Mouse (Mus musculus): ENCODE results near the gene Foxl1.
"Not testable (repeated sequence)": the region's sequence is repeated elsewhere in the genome, so short reads cannot be mapped to it uniquely, and the experiment has no call there.

Gene Foxl1

DNA sequence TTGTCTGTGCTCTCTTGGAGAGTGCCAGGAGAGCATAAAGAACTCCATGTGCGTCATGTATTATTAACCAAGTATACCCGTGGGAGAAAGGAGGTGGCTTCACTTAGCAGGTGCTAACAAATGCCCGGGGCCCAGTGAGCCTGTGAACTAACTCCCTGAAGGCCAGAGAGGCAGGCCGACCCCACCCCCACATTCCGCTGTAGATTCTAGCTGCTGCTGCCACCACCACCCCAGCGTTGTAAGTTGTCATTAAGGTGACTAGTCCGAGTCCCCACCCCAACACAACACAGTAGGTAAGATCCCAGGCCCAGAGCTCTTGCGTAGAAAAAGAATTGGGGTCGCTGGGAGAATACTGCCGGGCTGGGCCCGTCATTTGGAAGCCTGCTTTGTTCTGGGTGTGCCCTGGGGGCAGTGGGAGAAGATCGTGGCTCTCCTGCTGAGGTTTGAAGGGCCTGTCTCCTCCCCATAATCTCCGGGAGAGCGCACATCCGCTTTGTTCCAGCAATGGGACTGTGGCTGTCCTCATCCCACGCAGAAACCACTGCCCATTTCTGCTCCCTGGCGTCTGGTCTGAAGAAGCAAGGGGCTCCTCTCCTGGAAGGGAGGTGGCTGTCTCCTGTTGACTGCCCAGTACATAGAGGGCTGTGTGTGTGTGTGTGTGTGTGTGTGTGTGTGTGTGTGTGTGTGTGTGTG, 3.0 kb upstream of the Foxl1 start:
- DNase-seq (ENCODE audit: low spot score in 2 of 2) = no peak

DNA sequence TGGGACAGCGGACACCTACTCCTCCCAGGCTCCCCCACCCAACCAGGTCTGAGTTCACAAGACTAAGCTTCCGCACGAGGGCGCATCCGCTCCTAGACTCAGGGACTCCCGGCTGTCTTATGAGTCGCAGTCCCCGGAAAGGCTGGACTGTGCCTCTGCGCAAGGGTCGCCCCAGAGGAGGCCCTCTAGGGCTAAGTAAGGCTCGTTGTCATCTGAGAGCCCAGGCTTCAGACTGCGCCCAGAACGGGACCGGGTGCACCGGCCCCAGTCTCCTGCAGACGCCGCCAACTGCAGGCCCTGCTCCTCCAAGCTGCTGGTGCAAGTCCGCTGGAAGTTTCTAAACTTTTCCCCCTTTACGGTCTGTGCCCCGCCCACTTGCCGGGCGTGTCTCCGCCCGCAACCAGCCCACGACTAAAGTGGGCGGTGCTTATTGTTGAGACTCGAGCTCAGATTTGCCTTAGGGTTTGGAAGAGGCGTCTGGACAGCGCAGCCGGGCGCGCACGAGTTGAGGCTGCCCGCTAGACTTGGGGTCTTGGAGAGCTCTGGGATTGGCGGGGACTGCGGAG, 2.3 kb upstream of the Foxl1 start:
- peak; percentile 70 for DNase-seq (ENCODE audit: low spot score in 2 of 2)

DNA sequence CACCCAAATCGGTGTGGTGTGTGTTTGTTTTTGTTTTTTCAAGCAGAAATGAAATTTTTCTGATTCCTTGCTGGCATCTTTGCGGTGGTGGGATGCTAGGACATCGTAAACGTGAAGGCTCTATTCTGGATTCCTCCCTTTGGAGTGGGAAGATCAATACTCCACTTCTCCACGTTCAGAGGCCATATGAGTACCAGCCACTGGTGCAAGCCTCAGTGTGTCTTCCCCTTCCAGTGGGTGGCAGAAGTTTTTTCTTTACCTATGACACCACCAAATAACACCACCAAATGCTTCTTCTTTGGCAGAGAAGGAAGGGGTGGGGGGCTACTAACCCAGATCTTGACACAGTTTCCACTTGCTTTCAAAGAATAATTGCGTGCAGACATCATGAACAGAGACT, 1.5 kb upstream of the Foxl1 start:
- no peak for DNase-seq (ENCODE audit: low spot score in 2 of 2)

DNA sequence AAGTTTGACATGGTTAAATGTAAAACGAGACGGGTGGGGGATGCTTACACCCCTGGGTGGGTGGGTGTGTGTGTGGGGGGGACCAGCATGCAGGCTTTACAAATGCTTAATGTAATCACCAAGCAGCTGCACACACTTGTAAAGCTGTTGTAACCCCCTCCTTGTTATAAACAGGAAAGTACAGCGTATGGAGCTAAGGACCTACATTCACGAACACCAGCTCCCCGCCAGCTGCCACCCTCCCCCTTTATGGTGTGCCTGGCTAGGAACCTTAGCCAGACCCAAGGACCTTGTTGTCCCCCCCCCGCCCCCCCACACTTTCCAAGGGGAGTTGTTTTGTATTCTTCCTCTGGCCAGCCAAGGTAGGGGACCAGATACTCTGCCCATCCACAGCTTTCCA, 1.0 kb upstream of the Foxl1 start:
- no peak for DNase-seq (ENCODE audit: low spot score in 2 of 2)

DNA sequence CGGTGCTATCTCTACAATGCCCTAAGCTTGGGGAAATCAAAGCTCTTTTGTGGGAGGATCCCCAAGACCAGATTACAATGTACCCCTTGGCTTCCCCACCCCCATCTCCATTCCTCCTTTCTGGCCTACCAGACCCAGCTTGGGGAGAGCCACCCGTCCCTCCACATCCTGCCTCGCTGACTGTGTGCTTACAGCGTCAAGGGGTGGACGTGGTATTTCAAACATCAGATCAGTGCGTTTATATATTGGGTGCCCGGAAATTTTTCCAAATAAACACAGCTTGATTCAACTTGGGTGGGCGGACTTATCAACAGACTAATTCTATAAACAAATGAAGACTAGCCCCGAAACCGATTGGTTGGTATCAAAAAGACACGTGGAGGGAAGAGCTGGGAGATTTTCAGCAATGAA, 444 bp upstream of the Foxl1 start:
- no peak for DNase-seq (ENCODE audit: low spot score in 2 of 2)

DNA sequence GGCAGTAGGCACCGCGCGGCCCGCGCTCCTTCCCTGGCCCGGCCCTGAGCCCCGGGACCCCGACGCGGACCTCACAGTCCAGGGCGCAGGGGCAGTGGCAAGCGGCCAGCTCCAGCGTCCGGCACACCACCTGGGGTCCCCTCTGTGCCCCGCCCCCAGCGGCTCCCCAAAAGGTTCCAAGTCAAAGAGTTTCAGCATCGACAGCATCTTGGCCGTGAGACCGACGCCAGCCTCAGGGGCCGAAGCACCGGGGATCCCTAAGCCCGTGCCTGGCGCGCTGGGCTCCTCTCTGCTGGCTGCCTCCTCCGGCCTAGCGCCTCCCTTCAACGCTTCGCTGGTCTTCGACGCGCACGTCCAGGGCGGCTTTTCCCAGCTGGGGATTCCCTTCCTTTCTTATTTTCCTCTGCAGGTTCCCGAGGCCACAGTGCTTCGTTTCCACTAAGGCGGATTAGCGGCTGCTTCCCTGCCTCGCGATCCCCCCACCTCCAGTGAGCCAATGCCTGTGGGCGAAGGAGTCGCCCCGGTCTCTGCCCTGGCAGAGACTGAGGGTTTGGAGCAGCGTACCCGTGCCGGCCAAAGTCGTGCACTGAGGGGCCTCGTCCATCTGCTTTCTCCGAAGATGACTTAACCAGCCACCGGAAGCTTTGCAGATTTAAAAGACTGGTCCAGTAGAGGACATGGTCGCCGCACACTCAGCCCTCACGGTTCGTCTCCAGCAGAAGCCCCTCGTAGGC, 958 bp downstream of the Foxl1 start:
- DNase-seq (ENCODE audit: low spot score in 2 of 2) = no peak

DNA sequence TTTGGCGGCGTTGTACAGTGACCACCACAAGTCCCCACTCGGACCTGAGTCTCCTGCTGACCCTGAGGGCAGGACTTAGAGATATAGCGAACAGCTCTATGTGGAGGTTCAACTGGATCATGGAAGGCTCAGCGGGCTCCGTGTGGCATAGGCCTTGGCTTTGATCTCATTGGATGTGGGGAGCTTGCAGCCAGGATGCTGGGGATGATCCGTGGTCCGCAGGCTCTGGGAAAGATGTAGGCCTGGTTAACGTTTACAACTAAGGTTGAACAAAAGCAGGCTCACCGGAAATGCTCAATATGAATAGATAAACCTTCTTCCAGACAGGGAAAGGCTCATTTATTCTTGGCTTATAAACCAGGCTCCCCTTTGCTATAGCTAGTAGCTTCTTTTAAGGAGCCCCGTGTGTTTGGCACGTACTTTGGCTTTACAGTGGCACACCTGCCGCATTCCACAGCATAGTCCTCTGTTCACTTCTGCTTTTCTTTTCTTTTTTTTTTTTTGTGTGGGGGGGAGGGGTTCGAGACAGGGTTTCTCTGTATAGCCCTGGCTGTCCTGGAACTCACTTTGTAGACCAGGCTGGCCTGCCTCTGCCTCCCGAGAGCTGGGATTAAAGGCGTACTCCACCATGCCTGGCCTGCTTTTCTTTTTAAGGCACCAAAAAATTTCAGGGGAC, 1.7 kb downstream of the Foxl1 start:
- no peak for DNase-seq (ENCODE audit: low spot score in 2 of 2)

DNA sequence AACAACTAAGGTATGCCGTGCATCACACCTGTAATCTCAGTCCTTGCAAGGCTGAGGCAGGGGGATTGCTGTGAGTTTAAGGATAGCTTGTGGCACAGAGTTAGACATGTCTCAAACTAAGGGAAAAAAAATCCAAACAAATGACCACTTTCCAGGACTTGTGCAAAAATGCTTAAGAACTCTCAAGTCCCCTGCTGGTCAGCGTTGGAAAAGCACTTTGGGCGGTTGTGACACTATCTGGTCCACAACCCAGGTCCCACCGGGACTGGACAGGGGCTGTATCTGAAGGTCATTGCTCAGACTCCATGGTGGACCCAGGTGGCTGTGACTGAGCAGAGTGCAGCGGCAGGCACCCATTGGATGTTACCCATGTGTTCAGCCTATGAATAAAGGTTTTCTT, 2.8 kb downstream of the Foxl1 start:
- DNase-seq (ENCODE audit: low spot score in 2 of 2) = no peak

DNA sequence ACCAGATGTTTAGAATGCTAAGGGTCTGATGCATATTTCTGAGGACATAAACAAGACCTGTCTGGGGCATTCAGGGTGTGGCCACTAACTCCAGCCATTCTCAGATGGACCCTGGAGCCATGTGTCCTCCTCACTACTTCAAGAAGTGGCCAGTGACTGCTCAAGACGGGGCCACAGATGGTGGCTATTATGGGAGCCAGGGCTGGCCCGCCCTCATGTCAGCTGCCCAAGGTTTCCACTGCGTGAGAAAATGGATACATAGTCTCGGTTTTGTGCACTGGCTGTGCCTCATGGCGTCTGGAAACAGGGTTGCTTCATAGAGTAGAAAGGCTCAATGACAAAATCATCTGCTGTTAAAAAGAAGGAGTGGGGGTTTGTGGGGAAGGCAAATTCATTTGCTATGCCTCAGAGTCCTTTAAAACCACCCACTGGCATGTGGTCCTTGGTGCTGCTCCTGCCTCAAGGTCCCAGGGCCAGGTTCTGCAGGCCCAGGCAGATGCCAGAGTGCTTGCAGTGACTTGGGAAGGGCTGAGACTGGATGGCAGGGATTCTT, 5.3 kb downstream of the Foxl1 start:
- DNase-seq (ENCODE audit: low spot score in 2 of 2) = no peak

DNA sequence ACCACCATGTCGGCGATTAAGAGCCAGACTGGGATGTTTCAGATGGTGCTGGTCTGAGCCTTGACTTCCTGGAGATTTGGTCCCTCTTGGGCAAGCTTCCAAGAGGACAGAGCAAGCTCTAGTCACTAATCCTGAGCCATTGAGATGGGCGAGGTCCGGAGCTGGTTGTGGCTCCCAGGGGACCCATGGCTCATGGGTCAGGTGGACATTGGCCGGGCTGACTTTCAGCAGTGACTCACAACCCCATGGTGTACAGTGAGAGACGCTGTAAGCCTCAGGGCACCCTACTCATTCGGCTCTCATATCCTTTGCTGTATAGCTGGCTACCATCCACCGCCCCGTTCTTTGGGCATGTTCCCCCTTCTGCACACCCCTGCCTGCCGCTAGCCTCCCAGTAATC, 6.4 kb downstream of the Foxl1 start:
- no peak for DNase-seq (ENCODE audit: low spot score in 2 of 2)

DNA sequence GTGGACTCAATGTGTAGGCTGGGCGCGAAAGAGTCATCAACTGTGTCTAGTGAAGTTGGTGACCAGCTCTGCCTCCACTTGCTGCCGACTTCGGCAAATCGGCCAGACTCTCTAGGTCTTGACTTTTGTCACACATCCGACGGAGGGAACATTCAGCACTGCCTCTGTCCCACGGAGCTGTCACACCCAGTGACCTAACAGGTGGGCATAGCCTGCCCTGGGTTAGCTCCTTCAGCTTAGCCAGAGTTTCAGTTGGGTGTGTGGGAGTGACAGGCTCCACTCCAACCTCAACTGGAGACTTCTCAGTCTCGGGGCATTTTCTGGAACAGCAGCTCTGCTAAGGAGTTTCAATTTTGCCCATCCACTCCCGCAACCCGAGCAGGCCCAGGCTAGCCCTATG, 6.8 kb downstream of the Foxl1 start:
- no peak for DNase-seq (ENCODE audit: low spot score in 2 of 2)

DNA sequence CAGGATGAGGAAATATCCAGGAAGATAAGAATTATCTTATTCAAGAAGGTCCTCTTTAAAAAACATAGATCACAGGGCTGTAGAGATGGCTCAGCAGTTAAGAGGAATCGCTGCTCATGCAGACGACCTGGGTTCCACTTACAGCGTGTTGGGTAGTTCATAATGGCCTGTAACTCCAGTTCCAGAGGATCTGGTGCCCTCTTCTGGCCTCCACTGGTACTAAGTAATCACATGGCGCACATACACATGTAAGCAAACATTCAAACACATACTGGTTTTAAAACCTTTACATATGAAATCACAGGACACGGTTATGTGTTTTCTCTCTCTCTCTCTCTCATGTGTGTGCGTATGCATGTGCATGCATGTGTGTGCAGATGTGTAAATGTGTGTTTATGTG, 9.1 kb downstream of the Foxl1 start:
- DNase-seq (ENCODE audit: low spot score in 2 of 2) = no peak

DNA sequence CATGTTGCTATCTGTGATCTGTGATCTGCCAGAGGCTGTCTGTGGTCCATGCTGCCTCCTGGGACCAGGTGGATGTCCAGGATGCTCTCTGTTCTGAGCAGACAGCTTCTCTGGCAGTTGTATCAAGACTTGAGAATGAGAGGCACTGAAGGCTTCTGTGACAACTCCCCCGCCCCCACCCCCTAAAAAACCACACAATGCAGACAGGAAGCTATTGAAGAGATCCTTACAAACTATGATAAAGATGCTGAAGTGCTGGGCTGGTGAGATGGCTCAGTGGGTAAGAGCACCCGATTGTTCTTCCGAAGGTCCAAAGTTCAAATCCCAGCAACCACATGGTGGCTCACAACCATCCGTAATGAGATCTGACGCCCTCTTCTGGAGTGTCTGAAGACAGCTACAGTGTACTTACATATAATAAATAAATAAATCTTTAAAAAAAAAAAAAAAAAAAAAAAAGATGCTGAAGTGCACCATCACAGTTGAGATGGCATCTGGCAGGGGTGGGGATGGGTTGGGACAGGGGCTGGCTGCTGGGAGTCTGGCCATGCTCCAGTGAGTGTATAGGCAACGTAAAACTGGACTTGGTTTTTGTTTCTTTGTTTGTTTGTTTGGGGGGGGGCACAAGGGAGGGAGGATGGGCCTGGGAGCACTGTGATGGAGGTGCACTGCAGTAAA, 17.9 kb downstream of the Foxl1 start:
- DNase-seq (ENCODE audit: low spot score in 2 of 2) = not testable (repeated sequence)

DNA sequence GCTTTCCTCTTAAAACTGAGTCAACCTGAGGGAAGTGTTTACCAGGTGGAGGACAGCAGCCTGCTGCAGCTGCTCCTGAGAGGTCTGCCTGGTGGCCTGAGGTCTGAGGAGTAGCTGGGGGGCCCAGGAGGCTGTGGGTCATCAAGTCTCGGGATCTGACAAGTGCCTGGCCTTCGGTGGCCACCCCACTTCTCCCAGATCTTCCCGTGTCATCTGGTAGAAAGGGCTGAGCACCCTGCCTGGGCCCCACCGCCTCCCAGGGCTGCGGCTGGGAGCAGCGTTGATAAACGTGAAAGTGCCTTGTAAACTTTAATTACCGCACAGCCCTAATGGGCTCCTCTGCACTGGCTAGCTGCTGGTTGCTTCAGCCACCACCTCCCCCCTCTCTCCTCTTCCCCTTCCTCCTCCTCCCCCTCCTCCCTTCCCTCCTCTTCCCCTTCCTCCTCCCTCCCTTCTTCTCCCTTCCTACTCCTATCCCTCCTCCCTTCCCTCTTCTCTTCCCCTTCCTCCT, 20.9 kb downstream of the Foxl1 start:
- no peak for DNase-seq (ENCODE audit: low spot score in 2 of 2)

DNA sequence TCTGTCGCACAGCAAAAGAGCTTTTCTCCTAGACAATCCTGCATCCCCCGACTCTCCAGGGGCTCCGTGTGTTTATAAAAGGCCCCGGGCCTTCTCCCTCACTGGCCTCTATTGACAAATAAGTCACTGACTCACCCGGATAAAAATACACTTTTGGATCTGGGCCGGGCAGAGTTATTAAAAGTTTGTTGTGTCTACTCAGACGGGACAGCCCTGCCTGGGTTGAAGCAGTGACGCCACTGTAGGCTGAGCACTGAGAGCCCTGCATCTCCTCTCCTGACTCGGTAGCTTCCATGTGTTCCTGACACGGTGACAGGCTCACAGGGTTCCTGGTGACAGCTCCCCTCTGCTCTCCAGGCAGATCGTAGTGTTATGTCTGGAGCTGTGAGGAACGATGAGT, 24.7 kb downstream of the Foxl1 start:
- DNase-seq (ENCODE audit: low spot score in 2 of 2) = no peak

DNA sequence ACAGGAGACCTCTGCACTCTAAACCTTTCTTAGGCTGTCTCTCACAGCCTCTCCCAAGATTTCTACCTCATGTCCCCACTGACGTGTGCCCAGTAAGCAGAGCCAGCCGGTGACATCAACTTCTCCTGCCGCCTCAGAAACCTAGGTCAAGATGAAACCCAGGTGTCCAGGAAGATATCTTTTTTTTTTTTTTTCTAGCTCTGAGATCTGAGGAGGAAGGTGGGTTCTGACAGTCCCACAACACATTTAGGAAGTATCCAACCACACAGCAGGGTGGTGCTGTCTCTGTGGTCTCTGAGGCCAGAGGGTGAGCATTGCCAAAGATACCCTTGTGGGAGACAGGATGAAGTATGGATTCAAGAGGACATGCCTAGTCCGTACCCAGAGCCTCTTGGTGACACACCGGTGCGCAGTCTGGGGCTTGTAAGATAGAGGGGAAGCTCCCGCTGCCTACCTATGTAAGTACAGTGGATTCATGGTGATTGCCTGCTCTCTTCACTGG, 29.3 kb downstream of the Foxl1 start:
- no peak for DNase-seq (ENCODE audit: low spot score in 2 of 2)

DNA sequence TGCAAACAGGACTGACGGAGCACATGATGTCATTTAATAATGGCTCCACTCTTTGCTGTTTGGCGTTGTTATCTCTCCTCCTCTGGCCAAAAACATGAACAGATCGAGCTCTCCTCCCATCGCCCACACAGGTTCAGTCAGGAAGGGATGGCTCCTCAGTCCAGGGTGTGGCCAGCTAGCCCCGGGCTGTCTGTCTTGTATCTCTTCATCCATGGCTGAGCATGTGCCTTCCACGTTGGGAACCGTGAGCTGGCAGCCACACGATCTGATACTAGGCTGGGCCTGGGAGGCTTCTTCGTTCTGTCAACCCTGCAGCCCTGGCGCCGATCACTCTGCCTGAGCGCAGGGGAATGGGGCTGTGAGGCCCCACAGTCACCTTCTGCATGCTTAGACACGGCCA, 31.1 kb downstream of the Foxl1 start:
- DNase-seq (ENCODE audit: low spot score in 2 of 2) = no peak

DNA sequence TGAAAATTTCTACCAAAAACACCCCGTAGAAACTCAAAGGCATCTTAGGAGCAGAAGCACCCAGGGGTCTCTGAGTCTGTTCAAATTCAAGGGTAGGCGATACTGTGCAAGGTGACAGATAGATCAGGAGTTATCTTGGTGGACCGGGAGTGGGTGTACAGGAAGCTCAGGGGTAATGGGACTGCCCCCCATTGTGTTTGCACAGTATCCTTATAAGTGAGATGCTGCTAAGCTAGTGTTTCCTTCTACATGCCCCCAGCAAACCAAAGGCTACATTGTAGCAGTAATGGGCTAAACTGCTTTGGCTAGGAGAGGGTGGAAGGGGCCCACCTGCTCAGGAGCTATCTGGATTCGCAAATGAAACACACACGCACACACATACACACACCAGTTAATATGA, 33.7 kb downstream of the Foxl1 start:
- no peak for DNase-seq (ENCODE audit: low spot score in 2 of 2)

DNA sequence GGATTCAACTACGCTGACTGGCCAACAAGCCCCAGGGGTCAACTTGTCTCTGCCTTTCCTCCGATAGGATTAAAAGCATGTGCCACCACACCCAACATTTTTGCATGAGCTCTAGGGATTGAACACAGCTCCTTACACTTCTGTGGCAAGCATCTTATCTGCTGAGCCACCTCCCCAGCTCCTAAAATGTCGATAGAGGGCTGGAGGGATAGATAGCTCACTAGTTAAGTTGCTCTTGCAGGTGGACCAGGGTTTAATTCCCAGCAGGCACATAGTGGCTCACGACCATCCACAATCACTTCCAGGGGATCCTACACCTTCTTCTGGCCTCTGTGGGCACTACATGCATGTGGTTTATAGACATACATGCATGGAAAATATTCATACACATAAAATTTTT, 34.7 kb downstream of the Foxl1 start:
- no peak for DNase-seq (ENCODE audit: low spot score in 2 of 2)

DNA sequence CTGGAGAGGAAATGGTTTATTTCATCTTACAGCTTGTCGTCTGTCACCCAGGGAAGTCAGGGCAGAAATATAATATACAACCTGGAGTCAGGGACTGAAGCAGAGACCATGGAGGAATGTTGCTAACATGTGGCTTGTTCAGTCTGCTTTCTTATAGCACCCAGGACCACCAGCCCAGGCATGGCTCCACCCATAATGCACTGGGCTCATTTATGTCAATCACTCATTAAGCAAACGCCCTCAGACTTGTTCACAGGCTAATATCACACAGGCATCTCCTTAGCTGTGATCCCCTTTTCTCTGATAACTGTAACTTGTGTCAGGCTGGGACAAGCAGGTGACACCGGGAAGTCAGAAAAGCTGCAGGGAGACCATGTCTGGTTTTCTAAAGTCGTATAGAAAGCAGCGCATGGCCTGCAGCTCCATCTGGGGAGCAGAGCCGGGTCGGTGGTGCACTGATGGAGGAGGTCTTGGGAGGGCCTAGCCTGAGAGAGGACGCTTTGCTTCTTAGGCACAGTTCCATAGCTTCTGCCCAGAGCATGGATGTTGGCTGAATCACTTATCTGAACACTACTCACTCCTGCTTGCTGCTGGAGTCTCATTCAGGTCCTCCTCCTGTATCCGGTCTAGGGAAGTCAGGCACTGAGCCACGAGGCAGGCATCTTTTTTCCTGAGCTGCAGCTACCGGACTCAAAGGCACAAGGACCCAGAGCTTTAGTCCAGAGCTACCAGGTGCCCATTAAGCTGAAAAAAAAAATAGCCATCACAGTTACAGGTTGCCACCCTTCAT, 35.4 kb downstream of the Foxl1 start:
- DNase-seq (ENCODE audit: low spot score in 2 of 2) = no peak

DNA sequence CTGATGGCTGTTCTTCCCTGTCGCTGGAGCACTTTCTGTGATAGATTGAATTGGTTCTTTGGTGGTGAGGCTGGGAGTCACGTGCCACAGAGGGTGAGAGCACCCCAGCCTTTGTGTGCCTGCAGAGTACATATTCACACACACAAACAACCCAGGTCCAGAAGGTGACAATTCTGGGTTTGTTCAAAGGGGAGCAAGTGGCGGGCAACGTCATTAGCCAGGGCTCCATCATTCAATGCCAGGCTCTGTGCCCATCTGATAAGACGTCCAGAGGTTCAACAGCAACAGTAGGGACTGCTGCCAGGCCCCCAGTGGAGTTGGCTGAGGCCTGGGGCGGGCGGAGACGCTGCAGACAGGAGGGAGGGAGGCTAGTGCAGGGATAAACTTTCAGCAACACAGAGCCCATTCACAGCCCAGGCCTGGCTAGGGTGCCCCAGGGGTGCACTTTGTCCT, 36.3 kb downstream of the Foxl1 start:
- no peak for DNase-seq (ENCODE audit: low spot score in 2 of 2)
